8 mouse cellular contexts compared by ENCODE assay signal in genomic region chr11:39588641-39589385, GRCm38 (mm10).
DNase-seq lines count a peak whose midpoint lies in the region; ATAC-seq and TF ChIP-seq lines count a peak whose summit lies in the region.

No protein-coding gene starts in this region.

- no peaks in the 10 kb centered on the region for H3K36me3 ChIP-seq in embryonic facial prominence, embryonic 11.5 days (replicated peaks; ENCODE audit: control insufficient read depth, insufficient read depth, low read depth, low read length)
- H3K36me3 ChIP-seq in lung, embryonic 14.5 days (ENCODE audit: insufficient read depth) = no peaks in the 10 kb centered on the region

- intact Hi-C loops in heart, postnatal 10 days (cut with DNase I) = loop anchor here (1.0 to 2.0 kb wide), 4 partner anchors 514 to 1012 kb away; no protein-coding TSS in a partner anchor

- H3K4me3 ChIP-seq in embryonic facial prominence, embryonic 11.5 days (ENCODE audit: low read depth, low read length) = no peak overlapping the region
- no peak overlapping the region for H3K4me3 ChIP-seq in lung, embryonic 14.5 days (ENCODE audit: low read depth, low read length)

- no peak overlapping the region for H3K9ac ChIP-seq in embryonic facial prominence, embryonic 11.5 days (replicated peaks; ENCODE audit: low read length)
- no peak overlapping the region for H3K9ac ChIP-seq in lung, embryonic 14.5 days

- TF ChIP-seq CTCF in lung, embryonic 14.5 days (IDR thresholded peaks at IDR 0.05; ENCODE audit: low read depth) = peak; percentile 82

- no peaks in the 10 kb centered on the region for H3K9me3 ChIP-seq in embryonic facial prominence, embryonic 11.5 days (replicated peaks; ENCODE audit: control insufficient read depth, low read length)
- H3K9me3 ChIP-seq in lung, embryonic 14.5 days (ENCODE audit: low read depth, low read length) = no peaks in the 10 kb centered on the region

- no peak; the same call in 1 of the 2 replicates for ATAC-seq in embryonic facial prominence, embryonic 11.5 days (replicated peaks; ENCODE audit: insufficient number of reproducible peaks, low FRiP score, low TSS enrichment, low read depth)
- peak; percentile 49; the same call in 1 of the 2 replicates for ATAC-seq in lung, embryonic 14.5 days (ENCODE audit: insufficient read depth)

- no peaks in the 10 kb centered on the region for H3K4me1 ChIP-seq in embryonic facial prominence, embryonic 11.5 days (ENCODE audit: control insufficient read depth, insufficient read depth, low read length)
- H3K4me1 ChIP-seq in lung, embryonic 14.5 days (ENCODE audit: insufficient read depth) = no peaks in the 10 kb centered on the region

- 16% methylated on average over 15 of the region's 15 CpGs for WGBS in embryonic facial prominence, embryonic 11.5 days
- 9% methylated on average over 15 of the region's 15 CpGs for WGBS in large intestine, adult 2 months
- WGBS in lung, embryonic 14.5 days = 16% methylated on average over 15 of the region's 15 CpGs

- no peak overlapping the region for H3K4me2 ChIP-seq in embryonic facial prominence, embryonic 11.5 days (ENCODE audit: low read depth, low read length)
- H3K4me2 ChIP-seq in lung, embryonic 14.5 days = peak overlapping the region; percentile 48

- peak; percentile 69 for DNase-seq in 416B (ENCODE audit: low read depth)
- peak; percentile 21 to 33 for DNase-seq in adrenal gland, adult 18-20 months (ENCODE audit: low spot score in 2 of 2)
- DNase-seq in embryonic facial prominence, embryonic 11.5 days (ENCODE audit: low spot score) = peak; percentile 85
- DNase-seq in heart, postnatal 10 days = peak; percentile 31 to 71
- DNase-seq in large intestine, adult 2 months (ENCODE audit: low read depth, low spot score) = peak; percentile 39
- peak; percentile 89 for DNase-seq in lung, embryonic 14.5 days
- peak; percentile 81 for DNase-seq in retina, postnatal 1 day
- DNase-seq in gastrocnemius, adult 8-10 months (ENCODE audit: low spot score in 2 of 2) = no peak

- H3K27me3 ChIP-seq in embryonic facial prominence, embryonic 11.5 days (ENCODE audit: control insufficient read depth, insufficient read depth, low read length) = no peaks in the 10 kb centered on the region
- no peaks in the 10 kb centered on the region for H3K27me3 ChIP-seq in lung, embryonic 14.5 days (ENCODE audit: insufficient read depth, low read length)

- no peak overlapping the region for H3K27ac ChIP-seq in embryonic facial prominence, embryonic 11.5 days (replicated peaks; ENCODE audit: low read depth, low read length)
- no peak overlapping the region for H3K27ac ChIP-seq in lung, embryonic 14.5 days (ENCODE audit: low read depth)

Comparison
In these comparisons a context has a peak if more than half of its experiments do, and no peak if none do; other contexts are left out.
1. DNase-seq: peak in 416B (single experiment), adrenal gland, adult 18-20 months (2 of 2), embryonic facial prominence, embryonic 11.5 days (single experiment), heart, postnatal 10 days (2 of 2), large intestine, adult 2 months (single experiment), lung, embryonic 14.5 days (single experiment) and retina, postnatal 1 day (single experiment); none in gastrocnemius, adult 8-10 months (0 of 2).